Mouse (Mus musculus): Measurements from ENCODE around the gene Ttn. TPM values are rescaled to one million over a fixed set of nuclear protein-coding genes. Genes with fewer than 3 reads are reported as not detected.

Gene Ttn
- total RNA-seq, 2 experiments from 2014 or later: under 0.01 TPM; not detected in 1

GRCm38 (mm10) chr2:76875587-76875986, 106.8 kb downstream of the Ttn start:
- no peak for ATAC-seq (replicated peaks; ENCODE audit: low FRiP score, poor library complexity, severe bottlenecking)

GRCm38 (mm10) chr2:76866928-76867327, 115.4 kb downstream of the Ttn start:
- no peak for ATAC-seq (replicated peaks; ENCODE audit: low FRiP score, poor library complexity, severe bottlenecking)

- no peak for ATAC-seq (replicated peaks; ENCODE audit: low FRiP score, poor library complexity, severe bottlenecking)
These were observed 116.8 kb downstream of the Ttn start for GRCm38 (mm10) chr2:76865497-76865896.

GRCm38 (mm10) chr2:76861327-76861726, 121.0 kb downstream of the Ttn start:
- no peak for ATAC-seq (replicated peaks; ENCODE audit: low FRiP score, poor library complexity, severe bottlenecking)

- no peak for ATAC-seq (replicated peaks; ENCODE audit: low FRiP score, poor library complexity, severe bottlenecking)
These were observed 132.3 kb downstream of the Ttn start for GRCm38 (mm10) chr2:76850066-76850465.

GRCm38 (mm10) chr2:76843162-76843561, 139.2 kb downstream of the Ttn start:
- ATAC-seq (replicated peaks; ENCODE audit: low FRiP score, poor library complexity, severe bottlenecking): no peak

- ATAC-seq (replicated peaks; ENCODE audit: low FRiP score, poor library complexity, severe bottlenecking): no peak
These were observed 161.9 kb downstream of the Ttn start for GRCm38 (mm10) chr2:76820472-76820871.

GRCm38 (mm10) chr2:76817796-76818195, 164.6 kb downstream of the Ttn start:
- no peak for ATAC-seq (replicated peaks; ENCODE audit: low FRiP score, poor library complexity, severe bottlenecking)

- ATAC-seq (replicated peaks; ENCODE audit: low FRiP score, poor library complexity, severe bottlenecking): no peak
These were observed 168.1 kb downstream of the Ttn start for GRCm38 (mm10) chr2:76814048-76814817.

- ATAC-seq (replicated peaks; ENCODE audit: low FRiP score, poor library complexity, severe bottlenecking): no peak
These were observed 171.2 kb downstream of the Ttn start for GRCm38 (mm10) chr2:76811160-76811559.

- no peak for ATAC-seq (replicated peaks; ENCODE audit: low FRiP score, poor library complexity, severe bottlenecking)
These were observed 174.0 kb downstream of the Ttn start for GRCm38 (mm10) chr2:76808334-76808733.

- no peak for ATAC-seq (replicated peaks; ENCODE audit: low FRiP score, poor library complexity, severe bottlenecking)
These were observed 175.1 kb downstream of the Ttn start for GRCm38 (mm10) chr2:76807284-76807683.

GRCm38 (mm10) chr2:76806861-76807260, 175.5 kb downstream of the Ttn start:
- ATAC-seq (replicated peaks; ENCODE audit: low FRiP score, poor library complexity, severe bottlenecking): no peak

GRCm38 (mm10) chr2:76806376-76806775, 176.0 kb downstream of the Ttn start:
- ATAC-seq (replicated peaks; ENCODE audit: low FRiP score, poor library complexity, severe bottlenecking): no peak

- ATAC-seq (replicated peaks; ENCODE audit: low FRiP score, poor library complexity, severe bottlenecking): no peak
These were observed 177.0 kb downstream of the Ttn start for GRCm38 (mm10) chr2:76805191-76805892.

- ATAC-seq (replicated peaks; ENCODE audit: low FRiP score, poor library complexity, severe bottlenecking): no peak
These were observed 198.2 kb downstream of the Ttn start for GRCm38 (mm10) chr2:76784171-76784570.

- ATAC-seq (replicated peaks; ENCODE audit: low FRiP score, poor library complexity, severe bottlenecking): no peak
These were observed 201.6 kb downstream of the Ttn start for GRCm38 (mm10) chr2:76780792-76781191.

GRCm38 (mm10) chr2:76769831-76770230, 212.5 kb downstream of the Ttn start:
- no peak for ATAC-seq (replicated peaks; ENCODE audit: low FRiP score, poor library complexity, severe bottlenecking)

- no peak for ATAC-seq (replicated peaks; ENCODE audit: low FRiP score, poor library complexity, severe bottlenecking)
These were observed 215.1 kb downstream of the Ttn start for GRCm38 (mm10) chr2:76767231-76767630.

- no peak for ATAC-seq (replicated peaks; ENCODE audit: low FRiP score, poor library complexity, severe bottlenecking)
These were observed 217.8 kb downstream of the Ttn start for GRCm38 (mm10) chr2:76764526-76764925.

GRCm38 (mm10) chr2:76762154-76762553, 220.2 kb downstream of the Ttn start:
- ATAC-seq (replicated peaks; ENCODE audit: low FRiP score, poor library complexity, severe bottlenecking): no peak

All from erythroblast, adult 5-6 weeks (primary cell).